Mouse (Mus musculus) MEL (cell line): ENCODE data around the gene Masp1. TPM values are rescaled to one million over a fixed set of nuclear protein-coding genes. Genes with fewer than 3 reads are reported as not detected.

ENCODE experiments used
- DNase-seq: peaks from one replicate; pipeline ENCODE4 v3.0.0; 2011; ENCODE audit warnings: low read depth, low spot score
- H3K27ac ChIP-seq: 2 replicates; pipeline ENCODE4 v1.5.1; 2012; ENCODE audit warnings: low read depth, mild to moderate bottlenecking, control low read depth, low read length, moderate library complexity; ENCODE audit not compliant: control insufficient read depth
- H3K27me3 ChIP-seq, 2 experiments: fragments of 150-350 bp in 1 of 2; sonication (generic) in 1 of 2; 2 replicates each; pipeline ENCODE4 v1.6.1; 2012; ENCODE audit warnings: low read length in 2 of 2, mild to moderate bottlenecking in 2 of 2, improper control_type of control experiment in 1 of 2, moderate library complexity in 1 of 2; ENCODE audit not compliant: insufficient read depth in 2 of 2, control insufficient read depth in 1 of 2
- H3K36me3 ChIP-seq, 2 experiments: 2 replicates each; pipeline ENCODE4 v1.6.1; 2012 to 2014; ENCODE audit warnings: low read length in 2 of 2, improper control_type of control experiment in 1 of 2, inconsistent platforms in 1 of 2, mild to moderate bottlenecking in 1 of 2; ENCODE audit not compliant: insufficient read depth in 2 of 2, control insufficient read depth in 1 of 2
- H3K4me1 ChIP-seq, 2 experiments: fragments of 150-350 bp in 1 of 2; sonication (generic) in 1 of 2; 2 replicates each; pipeline ENCODE4 v1.6.1; 2012; ENCODE audit warnings: low read length in 2 of 2, improper control_type of control experiment in 1 of 2, mild to moderate bottlenecking in 1 of 2; ENCODE audit not compliant: insufficient read depth in 2 of 2, control insufficient read depth in 1 of 2
- H3K4me3 ChIP-seq, 2 experiments: fragments of 150-350 bp in 1 of 2; sonication (generic) in 1 of 2; 2 replicates each; pipeline ENCODE4 v1.5.1; 2012; ENCODE audit warnings: low read depth in 2 of 2, low read length in 2 of 2, mild to moderate bottlenecking in 2 of 2, moderate library complexity in 2 of 2, control low read depth in 1 of 2, improper control_type of control experiment in 1 of 2; ENCODE audit not compliant: control insufficient read depth in 1 of 2, insufficient read depth in 1 of 2
- H3K79me2 ChIP-seq: 2 replicates; pipeline ENCODE4 v1.6.1; 2012; ENCODE audit warnings: mild to moderate bottlenecking, low read length, moderate library complexity; ENCODE audit not compliant: control insufficient read depth, poor library complexity, insufficient read depth
- H3K9ac ChIP-seq: 2 replicates; pipeline ENCODE4 v1.6.1; 2012; ENCODE audit warnings: low read depth, mild to moderate bottlenecking, control low read depth, low read length, moderate library complexity; ENCODE audit not compliant: control insufficient read depth, poor library complexity, severe bottlenecking
- H3K9me3 ChIP-seq: fragments of 150-350 bp; sonication (generic); replicated peaks from 2 replicates; pipeline ENCODE4 v1.6.1; 2012; ENCODE audit warnings: mild to moderate bottlenecking, low read length, improper control_type of control experiment, moderate library complexity; ENCODE audit not compliant: insufficient read depth
- BHLHE40 ChIP-seq: IDR thresholded peaks from 2 replicates; pipeline ENCODE4 v1.6.1; 2012; ENCODE audit warnings: low read depth, mild to moderate bottlenecking, inconsistent platforms, low read length, improper control_type of control experiment, borderline replicate concordance
- CHD1 ChIP-seq: IDR thresholded peaks from 2 replicates; pipeline ENCODE4 v1.6.1; 2012; ENCODE audit warnings: low read depth, mild to moderate bottlenecking, inconsistent platforms, low read length, improper control_type of control experiment
- CHD2 ChIP-seq: IDR thresholded peaks from 2 replicates; pipeline ENCODE4 v1.6.1; 2011; ENCODE audit warnings: low read length, improper control_type of control experiment
- CTCF ChIP-seq, 3 experiments: IDR thresholded peaks in 2 of 3; conservative IDR thresholded peaks in 1 of 3; 2 replicates each; pipeline ENCODE4 v1.5.1; 2011 to 2012; ENCODE audit warnings: low read length in 3 of 3, low read depth in 2 of 3, mild to moderate bottlenecking in 2 of 3, improper control_type of control experiment in 1 of 3, inconsistent platforms in 1 of 3, mixed read lengths in 1 of 3, moderate library complexity in 1 of 3; ENCODE audit not compliant: control insufficient read depth in 1 of 3, insufficient read depth in 1 of 3, poor library complexity in 1 of 3, severe bottlenecking in 1 of 3
- E2F4 ChIP-seq: IDR thresholded peaks from 2 replicates; pipeline ENCODE4 v1.6.1; 2011; ENCODE audit warnings: low read depth, low read length, improper control_type of control experiment, borderline replicate concordance
- ETS1 ChIP-seq: IDR thresholded peaks from 2 replicates; pipeline ENCODE4 v1.6.1; 2012; ENCODE audit warnings: low read depth, mild to moderate bottlenecking, inconsistent platforms, low read length, improper control_type of control experiment, moderate library complexity
- GATA1 ChIP-seq: IDR thresholded peaks from 2 replicates; pipeline ENCODE4 v1.6.1; 2011; ENCODE audit warnings: low read depth, low read length, improper control_type of control experiment
- JUND ChIP-seq: IDR thresholded peaks from 2 replicates; pipeline ENCODE4 v1.6.1; 2011; ENCODE audit warnings: low read depth, mild to moderate bottlenecking, improper control_type of control experiment, low read length
- MAX ChIP-seq: IDR thresholded peaks from 2 replicates; pipeline ENCODE4 v1.6.1; 2011; ENCODE audit warnings: low read length, improper control_type of control experiment
- MAZ ChIP-seq: IDR thresholded peaks from 2 replicates; pipeline ENCODE4 v1.6.1; 2012; ENCODE audit warnings: low read depth, mild to moderate bottlenecking, inconsistent platforms, low read length, improper control_type of control experiment
- MEF2A ChIP-seq: IDR thresholded peaks from 2 replicates; pipeline ENCODE4 v1.6.1; 2014; ENCODE audit warnings: low read depth, mild to moderate bottlenecking, inconsistent platforms, low read length, improper control_type of control experiment; ENCODE audit not compliant: poor library complexity, insufficient replicate concordance, severe bottlenecking; ENCODE audit errors: extremely low read depth
- MXI1 ChIP-seq: IDR thresholded peaks from 2 replicates; pipeline ENCODE4 v1.6.1; 2011; ENCODE audit warnings: mild to moderate bottlenecking, low read depth, low read length, improper control_type of control experiment
- MYB ChIP-seq: IDR thresholded peaks from 2 replicates; pipeline ENCODE4 v1.6.1; 2011; ENCODE audit warnings: mild to moderate bottlenecking, low read depth, low read length, improper control_type of control experiment
- MYC ChIP-seq: IDR thresholded peaks from 2 replicates; pipeline ENCODE4 v1.6.1; 2011; ENCODE audit warnings: low read depth, mild to moderate bottlenecking, low read length, improper control_type of control experiment, moderate library complexity
- POLR2A ChIP-seq, 2 experiments: IDR thresholded peaks; 2 replicates each; pipeline ENCODE4 v1.6.1; 2011 to 2012; ENCODE audit warnings: low read length in 2 of 2, mild to moderate bottlenecking in 2 of 2, control low read depth in 1 of 2, improper control_type of control experiment in 1 of 2, low read depth in 1 of 2, moderate library complexity in 1 of 2; ENCODE audit not compliant: control insufficient read depth in 1 of 2, insufficient read depth in 1 of 2, poor library complexity in 1 of 2
- POLR2AphosphoS5 ChIP-seq: IDR thresholded peaks from 2 replicates; pipeline ENCODE4 v1.6.1; 2012; ENCODE audit warnings: low read depth, borderline replicate concordance, mild to moderate bottlenecking, inconsistent platforms, low read length, moderate library complexity, mixed read lengths
- RAD21 ChIP-seq: IDR thresholded peaks from 2 replicates; pipeline ENCODE4 v1.6.1; 2011; ENCODE audit warnings: mild to moderate bottlenecking, low read depth, low read length, improper control_type of control experiment
- RCOR1 ChIP-seq: IDR thresholded peaks from 2 replicates; pipeline ENCODE4 v1.6.1; 2012; ENCODE audit warnings: low read depth, mild to moderate bottlenecking, inconsistent platforms, low read length, improper control_type of control experiment
- SIN3A ChIP-seq: IDR thresholded peaks from 2 replicates; pipeline ENCODE4 v1.6.1; 2012; ENCODE audit warnings: low read length, improper control_type of control experiment, inconsistent platforms
- SMC3 ChIP-seq: IDR thresholded peaks from 2 replicates; pipeline ENCODE4 v1.6.1; 2011; ENCODE audit warnings: low read depth, low read length, improper control_type of control experiment
- TAL1 ChIP-seq: IDR thresholded peaks from 2 replicates; pipeline ENCODE4 v1.6.1; 2012; ENCODE audit warnings: mild to moderate bottlenecking, inconsistent platforms, low read length, moderate library complexity, mixed read lengths
- TBP ChIP-seq: IDR thresholded peaks from 2 replicates; pipeline ENCODE4 v1.8.0; 2011; ENCODE audit warnings: low read depth, low read length, improper control_type of control experiment
- TCF12 ChIP-seq: IDR thresholded peaks from 2 replicates; pipeline ENCODE4 v1.6.1; 2014; ENCODE audit warnings: low read depth, mild to moderate bottlenecking, inconsistent platforms, low read length, improper control_type of control experiment, moderate library complexity
- UBTF ChIP-seq: IDR thresholded peaks from 2 replicates; pipeline ENCODE4 v1.6.1; 2012; ENCODE audit warnings: low read depth, mild to moderate bottlenecking, inconsistent platforms, low read length, improper control_type of control experiment, moderate library complexity, borderline replicate concordance; ENCODE audit not compliant: insufficient read depth
- ZC3H11A ChIP-seq: IDR thresholded peaks from 2 replicates; pipeline ENCODE4 v1.6.1; 2012; ENCODE audit warnings: low read depth, mild to moderate bottlenecking, inconsistent platforms, low read length, improper control_type of control experiment
- ZKSCAN1 ChIP-seq: IDR thresholded peaks from 2 replicates; pipeline ENCODE4 v1.6.1; 2012; ENCODE audit warnings: low read depth, mild to moderate bottlenecking, inconsistent platforms, low read length, improper control_type of control experiment, moderate library complexity
- ZNF384 ChIP-seq: IDR thresholded peaks from 2 replicates; pipeline ENCODE4 v1.6.1; 2012; ENCODE audit warnings: low read depth, mild to moderate bottlenecking, inconsistent platforms, low read length, improper control_type of control experiment
- polyA plus RNA-seq, 2 experiments: library from polyadenylated mRNA; stranded (reverse) in 1 of 2; unstranded in 1 of 2; fragments of >175 nt in 1 of 2; fragments of >200 nt in 1 of 2; gene quantifications; 2 replicates each; pipeline versions ENCODE4 v1.2.1 to v1.2.4; 2012; ENCODE audit warnings: low replicate concordance in 2 of 2, low read depth in 1 of 2; ENCODE audit not compliant: insufficient read length in 2 of 2, insufficient read depth in 1 of 2, missing spikeins in 1 of 2
- total RNA-seq: library from RNA; depleted of rRNA; stranded (reverse); fragments of 300-350 nt; gene quantifications from 2 replicates; pipeline ENCODE4 v1.2.3, GENCODE M21; 2012

The Masp1 gene
- total and polyA plus RNA-seq, 3 experiments: not detected

DNA sequence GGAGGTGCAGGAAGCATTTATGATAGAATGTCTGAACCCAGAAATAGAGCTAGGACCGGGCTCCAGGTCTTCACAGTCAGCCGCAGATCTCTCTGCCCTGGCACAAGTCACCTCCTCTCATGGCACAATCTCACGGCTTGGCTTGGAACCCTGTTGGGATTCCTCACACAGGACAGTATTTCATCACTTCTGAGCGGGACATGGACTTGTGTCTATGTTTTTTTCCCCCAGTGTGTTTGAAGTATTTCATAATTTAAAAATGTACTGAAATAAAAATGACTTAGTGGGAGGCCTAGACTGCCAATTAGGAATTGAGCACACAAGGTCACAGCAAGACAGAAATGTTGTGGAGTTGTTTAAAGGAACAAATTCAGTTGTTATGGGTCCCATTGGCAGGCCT lies 76.4 kb downstream of the Masp1 start:
- H3K4me3 ChIP-seq: no peak overlapping the region

DNA sequence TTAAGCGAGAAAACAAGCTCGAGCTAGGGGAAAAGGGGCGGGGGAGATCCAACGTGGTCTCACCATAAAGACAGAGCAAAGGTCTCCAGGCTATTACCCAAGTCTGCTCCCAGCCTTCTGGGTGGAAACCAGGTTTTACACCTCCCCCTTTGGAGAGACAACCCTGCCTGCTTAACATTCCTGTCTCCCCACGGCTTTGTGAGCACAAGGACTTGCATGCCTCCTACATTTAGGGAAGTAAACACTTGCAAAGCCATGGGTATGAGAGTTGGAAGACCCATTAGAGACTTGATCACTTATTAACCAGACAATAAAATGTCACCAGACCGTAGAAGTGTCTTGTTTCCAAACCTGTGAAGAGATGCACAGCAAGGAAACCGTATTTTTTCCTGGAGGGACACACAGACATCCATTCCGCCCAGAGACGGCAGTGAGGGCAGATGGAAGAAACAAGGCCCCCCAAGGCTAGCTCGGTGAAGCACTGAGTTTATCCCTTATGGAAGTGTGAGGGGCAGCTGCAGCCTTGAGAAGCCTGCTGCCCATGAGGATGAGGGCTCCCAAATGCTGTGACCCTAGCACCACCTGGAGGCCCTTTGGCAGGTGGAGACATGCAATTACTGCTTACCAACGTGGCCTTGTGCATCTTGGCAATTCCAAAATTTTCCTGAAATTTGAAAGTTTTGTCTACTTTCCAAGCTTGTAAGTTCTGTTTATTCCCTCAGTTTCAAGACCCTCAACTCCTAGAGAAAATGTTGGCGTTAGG lies 83.0 kb downstream of the Masp1 start:
- Histone ChIP-seq H3K27me3 (no peaks in the 10 kb centered on the region), H3K27ac (no peak overlapping the region), H3K79me2 (no peaks in the 10 kb centered on the region), H3K9ac (no peak overlapping the region), H3K36me3 (no peaks in the 10 kb centered on the region), H3K9me3 (no peaks in the 10 kb centered on the region), H3K4me3 (no peak overlapping the region), H3K4me1 (no peaks in the 10 kb centered on the region)
- no peak for DNase-seq
- no peak for TF ChIP-seq MYC
- no peak for TF ChIP-seq RCOR1
- TF ChIP-seq MXI1: no peak
- no peak for TF ChIP-seq CTCF (IDR thresholded peaks at IDR 0.05 in 2 of 3, conservative IDR thresholded peaks at IDR 0.05 in 1 of 3; ENCODE audit: control insufficient read depth in 1 of 3, insufficient read depth in 1 of 3, low read depth in 2 of 3, low read length in 3 of 3, poor library complexity in 1 of 3, severe bottlenecking in 1 of 3)
- TF ChIP-seq ZNF384: no peak
- no peak for TF ChIP-seq MEF2A
- TF ChIP-seq MYB: no peak
- TF ChIP-seq GATA1: no peak
- TF ChIP-seq JUND: no peak
- no peak for TF ChIP-seq CHD2
- TF ChIP-seq POLR2A (IDR thresholded peaks at IDR 0.05; ENCODE audit: control insufficient read depth in 1 of 2, insufficient read depth in 1 of 2, low read depth in 1 of 2, low read length in 2 of 2, poor library complexity in 1 of 2): no peak
- TF ChIP-seq POLR2AphosphoS5: no peak
- TF ChIP-seq SMC3: no peak
- no peak for TF ChIP-seq TBP
- TF ChIP-seq TAL1: no peak
- TF ChIP-seq ZKSCAN1: no peak
- TF ChIP-seq ETS1: no peak

More for the DNA sequence above, 76.4 kb downstream of the Masp1 start:
- H3K27ac ChIP-seq: no peak overlapping the region
- TF ChIP-seq CHD1: no peak
- no peak for TF ChIP-seq UBTF
- no peak for TF ChIP-seq TAL1
- no peak for TF ChIP-seq MEF2A
- no peak for TF ChIP-seq ZKSCAN1
- no peak for TF ChIP-seq MAX
- TF ChIP-seq GATA1: no peak
- no peak for TF ChIP-seq POLR2AphosphoS5
- TF ChIP-seq TCF12: no peak
- TF ChIP-seq MAZ: no peak
- no peak for TF ChIP-seq BHLHE40
- no peak for TF ChIP-seq RAD21
- no peak for TF ChIP-seq ZC3H11A
- TF ChIP-seq SMC3: no peak
- TF ChIP-seq POLR2A (IDR thresholded peaks at IDR 0.05; ENCODE audit: control insufficient read depth in 1 of 2, insufficient read depth in 1 of 2, low read depth in 1 of 2, low read length in 2 of 2, poor library complexity in 1 of 2): no peak
- TF ChIP-seq SIN3A: no peak
- no peak for TF ChIP-seq E2F4
- no peak for TF ChIP-seq TBP
- H3K79me2 ChIP-seq: no peaks in the 10 kb centered on the region
- H3K27me3 ChIP-seq: no peaks in the 10 kb centered on the region
- no peaks in the 10 kb centered on the region for H3K4me1 ChIP-seq
- no peak overlapping the region for H3K9ac ChIP-seq
- no peaks in the 10 kb centered on the region for H3K9me3 ChIP-seq
- no peak for DNase-seq
- no peaks in the 10 kb centered on the region for H3K36me3 ChIP-seq
